Mouse (Mus musculus): ENCODE measurements at regions not wholly inside any gene's neighbourhood (a gene's known extent, or its start where the extent isn't known, plus 50 kb on each side); places are given as distances from the start of the nearest gene placed in this dataset.
A peak's percentile ranks its signal among the peaks of the same experiment; 100 is the strongest.

DNA sequence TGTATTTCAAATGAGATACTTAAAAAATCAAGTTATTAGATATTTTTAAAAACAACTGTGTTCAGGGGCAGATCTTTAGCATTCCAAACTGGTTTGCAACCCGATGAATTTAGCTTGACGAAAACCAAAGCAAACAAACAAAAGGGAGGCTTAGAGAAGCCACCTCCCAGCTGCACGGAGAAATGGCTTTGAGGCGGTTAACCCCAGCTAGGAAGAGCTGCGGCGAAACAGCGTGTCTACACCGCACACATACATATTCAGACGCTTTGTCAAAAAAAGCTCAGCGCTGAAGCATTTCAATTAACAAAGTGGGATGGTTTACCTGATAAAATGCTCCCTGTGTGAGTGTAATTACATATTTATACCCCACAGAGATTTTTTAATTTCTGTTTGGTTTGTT is 123.0 kb upstream of the Ap5m1 start:
- no peak for TF ChIP-seq CTCF (IDR thresholded peaks at IDR 0.05)
- H3K36me3 ChIP-seq (ENCODE audit: insufficient read depth, low read length), result no peaks in the 10 kb centered on the region
- 7% methylated on average over 10 of the region's 10 CpGs for WGBS
- ATAC-seq (ENCODE audit: low FRiP score) (peak; percentile 71), DNase-seq (ENCODE audit: low spot score) (peak; percentile 29)
- 0 out of 2 replicates have a peak overlapping the region, but pooled peaks have one; percentile 33 for H3K9ac ChIP-seq (replicated peaks; ENCODE audit: low read length, poor library complexity, severe bottlenecking)
- no peaks in the 10 kb centered on the region; the same call in 1 of the 2 replicates for H3K4me1 ChIP-seq (ENCODE audit: insufficient read depth, low read length)
- peak overlapping the region; percentile 15 for H3K4me3 ChIP-seq (ENCODE audit: low read depth, low read length)
- no peaks in the 10 kb centered on the region for H3K9me3 ChIP-seq (ENCODE audit: low read length)
- 0 out of 2 replicates have a peak overlapping the region, but pooled peaks have one; percentile 43 for H3K27ac ChIP-seq (ENCODE audit: low read depth, low read length)
- no peaks in the 10 kb centered on the region for H3K27me3 ChIP-seq (ENCODE audit: insufficient read depth, low read length)
- H3K4me2 ChIP-seq (ENCODE audit: low read depth, low read length, poor library complexity, severe bottlenecking), result peak overlapping the region; percentile 18

- WGBS, result 75% methylated on average over 9 of the region's 9 CpGs
- no peak overlapping the region for H3K27ac ChIP-seq (ENCODE audit: low read depth, low read length)
- no peaks in the 10 kb centered on the region for H3K36me3 ChIP-seq (ENCODE audit: insufficient read depth, low read length)
- H3K27me3 ChIP-seq (ENCODE audit: insufficient read depth, low read length), result no peaks in the 10 kb centered on the region
- no peak overlapping the region for H3K9ac ChIP-seq (replicated peaks; ENCODE audit: low read length, poor library complexity, severe bottlenecking)
- no peaks in the 10 kb centered on the region for H3K9me3 ChIP-seq (ENCODE audit: low read length)
- ATAC-seq (ENCODE audit: low FRiP score), result peak; percentile 60; the same call in 1 of the 2 replicates
- 0 out of 2 replicates have a peak overlapping the region, but pooled peaks have one; percentile 3 for H3K4me2 ChIP-seq (ENCODE audit: low read depth, low read length, poor library complexity, severe bottlenecking)
- DNase-seq (ENCODE audit: low spot score), result peak; percentile 86
- H3K4me3 ChIP-seq (ENCODE audit: low read depth, low read length), result no peak overlapping the region
- peaks cover 2% of the 10 kb centered on the region; the same call in 1 of the 2 replicates for H3K4me1 ChIP-seq (ENCODE audit: insufficient read depth, low read length)
- no peak for TF ChIP-seq CTCF (IDR thresholded peaks at IDR 0.05)
Observed at GRCm38 (mm10) chr14:48930886-48931285, 135.0 kb upstream of the Ap5m1 start.

- H3K4me1 ChIP-seq (ENCODE audit: insufficient read depth, low read length), result peaks cover 2% of the 10 kb centered on the region; the same call in 1 of the 2 replicates
- DNase-seq (ENCODE audit: low spot score), result no peak
- H3K36me3 ChIP-seq (ENCODE audit: insufficient read depth, low read length), result no peaks in the 10 kb centered on the region
- no peaks in the 10 kb centered on the region for H3K27me3 ChIP-seq (ENCODE audit: insufficient read depth, low read length)
- H3K27ac ChIP-seq (ENCODE audit: low read depth, low read length), result no peak overlapping the region
- WGBS, result 59% methylated on average over 1 of the region's 1 CpGs
- no peak overlapping the region for H3K4me2 ChIP-seq (ENCODE audit: low read depth, low read length, poor library complexity, severe bottlenecking)
- H3K9ac ChIP-seq (replicated peaks; ENCODE audit: low read length, poor library complexity, severe bottlenecking), result no peak overlapping the region
- no peak for TF ChIP-seq CTCF (IDR thresholded peaks at IDR 0.05)
- no peak overlapping the region for H3K4me3 ChIP-seq (ENCODE audit: low read depth, low read length)
- no peak for ATAC-seq (ENCODE audit: low FRiP score)
- H3K9me3 ChIP-seq (ENCODE audit: low read length), result no peaks in the 10 kb centered on the region
Observed at GRCm38 (mm10) chr14:48925870-48926269, 140.0 kb upstream of the Ap5m1 start.

GRCm38 (mm10) chr14:48909420-48909819 is 156.5 kb upstream of the Ap5m1 start:
- Histone ChIP-seq H3K27me3 (ENCODE audit: insufficient read depth, low read length) (no peaks in the 10 kb centered on the region), H3K36me3 (ENCODE audit: insufficient read depth, low read length) (no peaks in the 10 kb centered on the region), H3K27ac (ENCODE audit: low read depth, low read length) (no peak overlapping the region), H3K9ac (replicated peaks; ENCODE audit: low read length, poor library complexity, severe bottlenecking) (no peak overlapping the region), H3K4me2 (ENCODE audit: low read depth, low read length, poor library complexity, severe bottlenecking) (no peak overlapping the region), H3K9me3 (ENCODE audit: low read length) (no peaks in the 10 kb centered on the region), H3K4me3 (ENCODE audit: low read depth, low read length) (no peak overlapping the region), H3K4me1 (ENCODE audit: insufficient read depth, low read length) (no peaks in the 10 kb centered on the region)
- DNase-seq (ENCODE audit: low spot score) (peak; percentile 53), ATAC-seq (ENCODE audit: low FRiP score) (no peak)
- 77% methylated on average over 13 of the region's 13 CpGs for WGBS
- TF ChIP-seq CTCF (IDR thresholded peaks at IDR 0.05), result no peak

DNA sequence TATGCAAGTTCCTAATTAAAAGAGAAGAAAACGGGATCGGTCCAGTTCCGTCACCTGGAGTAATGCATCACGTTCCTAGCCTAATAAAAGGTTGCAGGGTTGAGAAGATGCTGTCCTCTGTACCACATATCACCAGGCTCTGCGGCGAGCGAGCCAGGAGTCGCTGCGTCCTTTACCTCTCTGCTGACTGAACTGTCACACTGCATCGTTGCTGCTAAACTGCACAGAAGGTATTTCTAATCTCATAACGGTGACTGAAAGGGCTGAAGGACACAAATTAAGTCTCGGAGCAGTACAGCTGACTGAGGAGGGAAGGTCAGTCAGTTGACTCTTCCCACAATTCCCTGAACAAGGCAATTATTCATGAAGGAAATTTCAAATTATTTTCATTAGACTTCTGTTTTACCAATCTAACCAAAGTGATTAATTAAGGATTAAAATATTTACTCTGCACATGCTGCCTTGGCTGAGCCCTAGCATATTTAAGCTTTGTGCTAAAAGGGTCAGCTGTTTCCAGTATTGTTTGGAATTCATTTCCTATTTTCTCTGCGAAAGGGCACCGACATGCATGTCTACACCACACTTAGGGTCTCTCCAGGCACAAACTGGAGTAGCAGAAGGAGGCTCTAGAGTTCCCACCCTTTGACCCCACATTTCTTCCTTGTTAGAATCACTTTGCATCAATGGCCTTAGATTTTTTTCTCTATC is 157.8 kb upstream of the Ap5m1 start:
- TF ChIP-seq CTCF (IDR thresholded peaks at IDR 0.05), result no peak
- H3K27me3 ChIP-seq (ENCODE audit: insufficient read depth, low read length), result no peaks in the 10 kb centered on the region
- H3K9ac ChIP-seq (replicated peaks; ENCODE audit: low read length, poor library complexity, severe bottlenecking), result no peak overlapping the region
- no peaks in the 10 kb centered on the region for H3K4me1 ChIP-seq (ENCODE audit: insufficient read depth, low read length)
- H3K4me3 ChIP-seq (ENCODE audit: low read depth, low read length), result no peak overlapping the region
- H3K4me2 ChIP-seq (ENCODE audit: low read depth, low read length, poor library complexity, severe bottlenecking), result no peak overlapping the region
- DNase-seq (ENCODE audit: low spot score), result peak; percentile 53
- H3K9me3 ChIP-seq (ENCODE audit: low read length), result no peaks in the 10 kb centered on the region
- H3K27ac ChIP-seq (ENCODE audit: low read depth, low read length), result no peak overlapping the region
- no peaks in the 10 kb centered on the region for H3K36me3 ChIP-seq (ENCODE audit: insufficient read depth, low read length)
- 56% methylated on average over 14 of the region's 14 CpGs for WGBS
- ATAC-seq (ENCODE audit: low FRiP score), result no peak

- TF ChIP-seq CTCF (IDR thresholded peaks at IDR 0.05), result no peak
Observed at GRCm38 (mm10) chr14:48907403-48907973, 158.4 kb upstream of the Ap5m1 start.

More at GRCm38 (mm10) chr14:48907403-48907973, 158.4 kb upstream of the Ap5m1 start:
- no peaks in the 10 kb centered on the region for H3K9me3 ChIP-seq (ENCODE audit: low read length)
- H3K4me1 ChIP-seq (ENCODE audit: insufficient read depth, low read length), result no peaks in the 10 kb centered on the region
- DNase-seq (ENCODE audit: low spot score) (peak; percentile 86), ATAC-seq (ENCODE audit: low FRiP score) (peak; percentile 20; the same call in 1 of the 2 replicates)
- no peaks in the 10 kb centered on the region for H3K27me3 ChIP-seq (ENCODE audit: insufficient read depth, low read length)
- no peak overlapping the region for H3K27ac ChIP-seq (ENCODE audit: low read depth, low read length)
- no peak overlapping the region for H3K9ac ChIP-seq (replicated peaks; ENCODE audit: low read length, poor library complexity, severe bottlenecking)
- WGBS, result 56% methylated on average over 6 of the region's 6 CpGs
- no peaks in the 10 kb centered on the region for H3K36me3 ChIP-seq (ENCODE audit: insufficient read depth, low read length)
- H3K4me3 ChIP-seq (ENCODE audit: low read depth, low read length), result no peak overlapping the region
- no peak overlapping the region for H3K4me2 ChIP-seq (ENCODE audit: low read depth, low read length, poor library complexity, severe bottlenecking)
